Mouse (Mus musculus) intestine, embryonic 15.5 days (tissue): ENCODE data around the gene Mycbp2. TPM values are rescaled to one million over a fixed set of nuclear protein-coding genes. Genes with fewer than 3 reads are reported as not detected.

Experiments
- ATAC-seq: fragments of 200-750 bp; cut with Nextera tagmentation; 2 replicates; pipeline ENCODE4 v1.8.0; 2017; ENCODE audit warnings: moderate TSS enrichment, moderate library complexity
- H3K27ac ChIP-seq: fragments of 300-500 bp; sonication (generic); 2 replicates; pipeline ENCODE4 v1.5.1; 2015; ENCODE audit warnings: mild to moderate bottlenecking, inconsistent platforms
- H3K27me3 ChIP-seq: fragments of 300-500 bp; sonication (generic); replicated peaks from 2 replicates; pipeline ENCODE4 v1.6.1; 2015; ENCODE audit warnings: inconsistent platforms
- H3K36me3 ChIP-seq: fragments of 300-500 bp; sonication (generic); 2 replicates; pipeline ENCODE4 v1.6.1; 2015; ENCODE audit warnings: inconsistent platforms
- H3K4me1 ChIP-seq: fragments of 300-500 bp; sonication (generic); replicated peaks from 2 replicates; pipeline ENCODE4 v1.6.1; 2015; ENCODE audit warnings: inconsistent platforms
- H3K4me2 ChIP-seq: fragments of 300-500 bp; sonication (generic); replicated peaks from 2 replicates; pipeline ENCODE4 v1.6.1; 2015; ENCODE audit warnings: mild to moderate bottlenecking, inconsistent platforms
- H3K4me3 ChIP-seq: fragments of 300-500 bp; sonication (generic); replicated peaks from 2 replicates; pipeline ENCODE4 v1.5.1; 2015; ENCODE audit warnings: inconsistent platforms
- H3K9ac ChIP-seq: fragments of 300-500 bp; sonication (generic); 2 replicates; pipeline ENCODE4 v1.6.1; 2015; ENCODE audit warnings: inconsistent platforms
- H3K9me3 ChIP-seq: fragments of 300-500 bp; sonication (generic); 2 replicates; pipeline ENCODE4 v1.6.1; 2016; ENCODE audit warnings: inconsistent platforms
- WGBS: fragments of 180-500 bp; shearing (Covaris S2); methylation state at CpG from one replicate; pipeline ENCODE4 v1.1.7; 2015; 5-methylcytosine and 5-hydroxymethylcytosine counted together
- polyA plus RNA-seq: library from polyadenylated mRNA; unstranded; fragments of >200 nt; fragmentation: Nextera tagmentation; extraction: Ambion mirVana; gene quantifications from 2 replicates; pipeline ENCODE4 v1.2.1, GENCODE M21; 2015

The Mycbp2 gene
- polyA plus RNA-seq, 1 experiment from 2014 or later: 16.9 TPM

DNA sequence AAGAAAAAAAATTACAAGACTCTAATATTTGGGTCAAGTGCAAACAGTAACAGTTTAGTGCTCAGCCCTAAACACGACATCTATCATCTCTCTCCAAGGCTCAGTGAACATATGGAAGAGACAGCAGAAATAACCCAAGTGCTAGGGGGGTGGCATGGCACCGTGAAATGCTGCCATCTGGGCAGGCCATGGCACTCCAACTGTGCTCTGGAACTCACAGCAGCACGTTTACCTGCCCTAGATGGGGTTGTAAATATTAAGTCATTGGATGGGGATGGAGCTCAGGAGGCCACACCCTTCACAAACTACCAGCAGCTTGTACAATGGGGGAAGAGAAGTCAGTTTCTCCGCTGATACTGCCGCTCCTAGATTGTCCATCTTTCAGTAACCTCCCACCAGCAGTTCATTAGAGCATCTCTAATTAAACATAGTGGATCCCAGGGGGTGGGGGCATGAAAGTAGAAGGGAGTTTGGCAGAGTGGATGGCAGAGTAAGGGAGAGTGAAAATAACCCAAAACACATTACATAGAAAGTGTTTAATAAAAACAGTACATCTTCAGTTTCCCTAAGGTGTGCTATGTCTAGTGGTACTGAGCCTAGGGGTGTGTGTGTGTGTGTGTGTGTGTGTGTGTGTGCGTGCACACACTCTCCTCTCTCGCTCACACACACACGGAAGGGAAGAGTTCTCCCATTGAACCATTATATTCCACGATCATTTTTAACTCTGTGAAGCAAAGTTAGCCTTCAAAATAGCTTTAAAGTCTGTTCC lies 267.2 kb downstream of the Mycbp2 start:
- H3K27me3 ChIP-seq: no peaks in the 10 kb centered on the region
- no peak overlapping the region for H3K4me2 ChIP-seq
- H3K27ac ChIP-seq: no peak overlapping the region
- no peaks in the 10 kb centered on the region for H3K9me3 ChIP-seq
- H3K36me3 ChIP-seq: peaks cover 9% of the 10 kb centered on the region
- ATAC-seq: peak; percentile 41
- WGBS: 83% methylated on average over 9 of the region's 9 CpGs
- no peak overlapping the region for H3K9ac ChIP-seq
- no peaks in the 10 kb centered on the region for H3K4me1 ChIP-seq
- H3K4me3 ChIP-seq: no peak overlapping the region

DNA sequence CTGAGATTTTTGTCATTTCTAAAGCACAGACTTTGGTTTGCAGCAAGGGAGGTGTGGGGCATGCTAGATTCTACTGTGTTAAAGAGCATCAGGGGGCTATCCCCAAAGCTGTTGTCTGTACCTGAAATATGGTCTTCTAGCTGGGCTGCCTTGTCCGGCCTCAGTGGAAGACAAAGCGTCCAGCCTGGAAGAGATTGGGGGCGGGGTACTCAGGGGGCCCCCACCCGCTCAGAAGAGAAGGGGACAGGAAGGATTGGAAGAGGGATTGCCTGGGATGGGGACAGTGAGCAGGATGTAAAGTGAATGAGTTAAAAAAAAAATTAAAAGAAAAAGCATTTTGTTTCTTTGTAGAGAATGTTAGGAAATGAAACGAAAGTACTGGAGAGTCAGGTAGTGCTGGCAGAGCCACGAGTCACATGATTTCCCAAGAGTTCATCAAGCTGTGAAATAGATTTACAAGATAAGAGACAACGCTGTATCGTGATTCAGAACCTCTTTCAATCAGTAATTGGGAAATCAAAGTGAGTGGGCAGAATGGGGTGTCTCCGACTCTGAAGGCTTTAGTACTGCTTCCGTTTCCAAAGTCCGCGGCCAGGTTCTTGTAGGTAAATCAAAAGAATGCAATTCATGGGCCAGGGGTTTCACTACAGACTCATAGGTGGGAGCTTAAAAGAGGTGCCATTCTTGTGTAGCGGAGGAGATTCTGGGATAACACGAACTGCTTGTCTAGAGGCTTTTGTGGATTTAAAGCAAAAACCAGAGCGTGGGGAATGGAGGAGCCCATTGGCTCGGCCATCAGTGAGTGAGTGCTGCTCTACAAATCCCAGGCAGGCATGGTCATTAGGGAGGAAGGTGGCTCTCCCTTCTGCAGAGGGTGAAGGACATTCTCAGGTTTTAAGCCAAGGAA lies 268.4 kb downstream of the Mycbp2 start:
- H3K4me1 ChIP-seq: no peaks in the 10 kb centered on the region
- H3K4me3 ChIP-seq: no peak overlapping the region
- WGBS: 86% methylated on average over 16 of the region's 16 CpGs
- no peak for ATAC-seq
- no peak overlapping the region for H3K9ac ChIP-seq
- no peaks in the 10 kb centered on the region for H3K9me3 ChIP-seq
- no peaks in the 10 kb centered on the region for H3K27me3 ChIP-seq
- H3K27ac ChIP-seq: no peak overlapping the region
- peaks cover 9% of the 10 kb centered on the region for H3K36me3 ChIP-seq
- no peak overlapping the region for H3K4me2 ChIP-seq

DNA sequence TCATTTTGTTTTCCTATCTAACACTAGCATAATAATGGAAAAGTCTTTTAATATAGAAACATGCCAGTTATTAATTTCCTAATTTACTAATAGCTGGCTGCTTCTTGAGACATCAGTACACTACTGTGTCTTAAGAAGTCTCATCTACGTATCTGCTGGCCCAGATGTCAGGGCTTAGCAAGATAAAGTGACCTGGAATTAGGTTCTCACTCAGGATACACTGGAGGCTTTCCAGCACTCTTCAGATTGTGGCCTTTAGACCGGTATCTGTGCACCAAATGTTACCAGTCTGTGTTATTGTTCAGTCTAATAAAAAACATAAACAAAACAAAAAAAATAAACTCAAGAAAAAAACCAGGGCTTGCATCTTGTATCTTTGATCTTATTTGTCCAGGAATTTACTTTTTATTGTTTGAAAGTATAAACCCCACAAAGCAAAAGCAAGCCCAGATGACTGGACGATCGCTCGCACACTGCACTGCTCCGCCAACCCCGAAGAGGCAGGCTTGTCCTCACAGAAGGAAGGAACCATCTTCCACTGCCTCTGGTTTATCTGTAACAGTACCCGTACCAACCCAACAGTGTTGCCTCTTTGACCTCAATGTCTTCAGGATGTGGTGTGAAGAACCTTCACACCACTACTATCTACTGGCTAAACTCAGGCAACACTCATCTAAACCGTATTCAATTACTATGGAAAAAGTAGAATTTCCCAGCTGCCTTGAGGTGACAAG lies 269.2 kb downstream of the Mycbp2 start:
- Histone ChIP-seq H3K4me3 (no peak overlapping the region), H3K9ac (no peak overlapping the region)
- 90% methylated on average over 9 of the region's 9 CpGs for WGBS

DNA sequence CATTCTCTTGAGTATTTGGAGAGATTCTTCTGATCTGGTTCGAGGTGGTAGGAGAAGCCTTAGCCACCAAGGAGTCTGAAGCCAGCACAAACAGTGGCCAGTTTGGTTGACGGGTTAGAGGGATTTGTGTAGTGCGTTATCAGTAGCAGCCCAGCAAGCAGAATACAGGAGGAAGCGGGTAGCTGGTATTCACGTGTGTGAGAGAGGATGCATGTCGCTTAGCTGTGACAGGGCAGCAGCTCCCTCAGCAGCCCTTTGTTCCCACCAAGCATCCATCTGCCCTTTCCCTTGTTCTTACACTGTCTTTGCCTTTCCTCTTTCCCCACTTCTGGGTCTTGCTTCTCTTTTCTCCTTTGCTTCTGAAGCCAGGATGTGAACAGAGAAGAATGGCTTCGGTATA lies 271.4 kb downstream of the Mycbp2 start:
- H3K27ac ChIP-seq: no peak overlapping the region
- no peak overlapping the region for H3K4me3 ChIP-seq
- 0 out of 2 replicates have a peak, but pooled peaks cover 3% of the 10 kb centered on the region for H3K4me1 ChIP-seq
- no peak overlapping the region for H3K9ac ChIP-seq
- 89% methylated on average over 7 of the region's 7 CpGs for WGBS
- H3K9me3 ChIP-seq: no peaks in the 10 kb centered on the region
- H3K4me2 ChIP-seq: no peak overlapping the region
- no peak for ATAC-seq
- H3K36me3 ChIP-seq: peaks cover 5% of the 10 kb centered on the region
- no peaks in the 10 kb centered on the region for H3K27me3 ChIP-seq

More for the DNA sequence above, 269.2 kb downstream of the Mycbp2 start:
- ATAC-seq: no peak
- Histone ChIP-seq H3K4me2 (no peak overlapping the region), H3K27me3 (no peaks in the 10 kb centered on the region), H3K36me3 (peaks cover 5% of the 10 kb centered on the region), H3K27ac (no peak overlapping the region), H3K4me1 (no peaks in the 10 kb centered on the region), H3K9me3 (no peaks in the 10 kb centered on the region)

DNA sequence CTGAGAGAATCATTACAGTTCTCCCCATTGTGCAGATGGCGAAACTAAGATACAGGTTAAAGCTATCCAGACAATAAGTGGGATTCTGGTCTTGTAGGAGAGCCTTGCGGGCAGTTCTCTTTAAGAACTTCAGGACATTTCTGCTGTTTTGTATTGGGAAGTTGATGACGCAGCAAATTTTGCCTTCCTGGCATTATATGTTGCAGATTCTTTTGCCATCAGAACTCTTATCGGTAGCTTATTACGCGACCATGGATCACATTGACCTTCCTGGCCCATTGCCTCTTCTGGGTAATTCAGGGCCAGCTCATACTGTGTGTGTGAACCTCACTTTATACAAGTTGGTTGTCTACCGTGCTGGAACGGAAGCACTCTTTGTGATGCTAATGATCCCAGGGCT lies 272.8 kb downstream of the Mycbp2 start:
- Histone ChIP-seq H3K9me3 (no peaks in the 10 kb centered on the region), H3K27me3 (no peaks in the 10 kb centered on the region), H3K4me1 (0 out of 2 replicates have a peak, but pooled peaks cover 3% of the 10 kb centered on the region), H3K9ac (no peak overlapping the region), H3K27ac (no peak overlapping the region), H3K4me3 (no peak overlapping the region), H3K36me3 (peaks cover 3% of the 10 kb centered on the region), H3K4me2 (no peak overlapping the region)
- ATAC-seq: no peak
- WGBS: 95% methylated on average over 8 of the region's 8 CpGs

DNA sequence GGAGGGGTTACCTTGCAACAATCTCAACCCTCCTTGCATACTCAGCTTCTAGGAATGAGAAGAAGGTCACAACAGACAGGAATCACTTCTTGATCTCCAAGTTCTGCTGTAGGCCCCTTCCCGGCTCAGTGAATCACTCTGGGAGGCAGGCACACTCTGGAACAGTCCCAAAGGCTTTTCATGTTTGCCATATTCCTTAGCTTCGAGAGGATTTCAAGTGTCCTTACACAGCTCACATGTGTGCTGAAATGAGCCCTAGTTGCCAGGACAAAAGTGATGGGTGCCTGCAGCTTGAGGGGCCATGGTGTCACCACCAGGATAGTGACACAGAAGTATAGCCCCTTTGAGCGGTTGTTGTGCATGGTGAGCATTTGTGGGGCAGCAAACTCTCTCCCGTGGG lies 273.9 kb downstream of the Mycbp2 start:
- no peak overlapping the region for H3K9ac ChIP-seq
- peaks cover 3% of the 10 kb centered on the region for H3K36me3 ChIP-seq
- no peaks in the 10 kb centered on the region for H3K9me3 ChIP-seq
- no peak for ATAC-seq
- no peaks in the 10 kb centered on the region for H3K27me3 ChIP-seq
- 0 out of 2 replicates have a peak, but pooled peaks cover 3% of the 10 kb centered on the region for H3K4me1 ChIP-seq
- no peak overlapping the region for H3K4me3 ChIP-seq
- no peak overlapping the region for H3K4me2 ChIP-seq
- no peak overlapping the region for H3K27ac ChIP-seq
- WGBS: 83% methylated on average over 4 of the region's 4 CpGs

DNA sequence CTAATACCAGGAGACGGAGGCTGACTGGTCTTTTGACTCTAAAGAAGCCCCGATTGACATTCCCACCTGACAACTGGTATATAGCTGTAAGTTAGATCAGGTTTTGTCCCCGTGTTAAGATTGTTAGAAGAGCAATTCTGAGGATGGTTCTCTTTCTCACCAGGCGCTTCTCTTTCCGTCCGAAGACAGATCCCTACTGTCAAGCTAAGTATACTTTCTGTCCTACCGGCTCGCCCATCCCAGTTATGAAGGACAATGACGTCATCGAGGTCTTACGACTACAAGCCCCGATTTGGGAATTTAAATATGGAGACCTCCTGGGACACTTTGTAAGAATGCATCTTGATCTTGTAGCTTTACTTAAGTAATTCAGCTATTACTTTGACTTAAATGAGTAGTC lies 275.1 kb downstream of the Mycbp2 start:
- no peak for ATAC-seq
- 88% methylated on average over 12 of the region's 12 CpGs for WGBS
- Histone ChIP-seq H3K27me3 (no peaks in the 10 kb centered on the region), H3K4me2 (no peak overlapping the region), H3K27ac (no peak overlapping the region), H3K4me1 (0 out of 2 replicates have a peak, but pooled peaks cover 3% of the 10 kb centered on the region), H3K9me3 (no peaks in the 10 kb centered on the region), H3K4me3 (no peak overlapping the region), H3K9ac (no peak overlapping the region), H3K36me3 (peaks cover 3% of the 10 kb centered on the region)

DNA sequence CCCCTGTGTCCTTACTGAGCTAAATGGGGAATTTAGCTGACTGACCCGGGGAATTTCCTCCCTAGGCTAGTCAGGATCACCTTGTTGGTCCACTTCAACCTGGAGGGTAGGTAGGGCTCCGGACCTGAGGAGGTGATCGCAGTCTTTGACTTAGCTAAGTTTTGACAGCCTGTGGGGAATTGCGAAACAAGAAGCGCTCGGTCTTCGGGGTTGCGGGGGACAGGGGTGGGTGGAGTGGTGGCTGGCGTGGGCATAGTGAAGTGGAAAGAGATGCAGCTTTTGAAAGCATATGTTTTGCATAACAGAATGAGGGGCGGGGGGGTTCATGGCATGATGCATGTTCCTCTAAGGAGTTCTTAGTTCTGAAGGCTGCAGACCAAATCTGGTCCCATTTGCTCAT lies 275.8 kb downstream of the Mycbp2 start:
- H3K27ac ChIP-seq: peak overlapping the region; percentile 89

DNA sequence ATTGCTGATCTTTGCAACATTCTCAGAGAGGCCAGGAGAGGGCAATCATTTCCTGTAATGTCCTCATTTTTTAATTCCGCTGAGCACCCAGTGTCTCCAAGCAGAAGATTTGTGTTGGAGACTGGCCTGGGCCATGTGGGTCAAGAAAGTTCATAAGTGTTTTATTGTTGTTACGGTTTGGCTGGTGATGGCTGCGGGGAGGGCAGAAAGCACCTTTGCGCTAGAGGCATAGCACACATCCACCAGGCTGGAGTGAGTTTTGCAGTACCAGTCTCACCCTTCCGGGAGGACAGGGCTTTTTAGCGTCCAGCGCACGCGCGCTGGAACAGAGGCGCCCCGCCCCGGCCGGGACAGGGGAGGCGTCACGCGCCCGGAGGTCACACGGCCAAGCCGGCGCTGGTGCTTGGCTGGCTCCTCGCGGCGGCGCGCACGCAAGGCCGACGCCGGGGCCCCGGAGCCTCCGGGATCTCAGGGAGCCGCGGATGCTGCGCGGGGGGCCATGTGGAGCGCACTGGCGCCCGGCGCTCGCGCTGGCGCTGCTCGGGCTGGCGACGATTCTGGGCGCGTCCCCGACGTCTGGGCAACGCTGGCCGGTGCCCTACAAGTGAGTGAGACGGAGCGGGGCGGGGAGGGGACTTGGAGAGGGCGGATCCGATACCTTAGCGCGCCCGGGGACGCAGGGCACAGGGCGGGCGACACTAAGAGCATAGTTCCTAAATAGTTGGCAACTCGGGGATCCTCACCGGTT lies 276.6 kb downstream of the Mycbp2 start, which contains the start of gene Cln5:
Gene Cln5 (plus strand): TSS at position 353 of the 748 bp plus-strand sequence.
- Histone ChIP-seq H3K4me3 (peak within 1 kb of the TSS; percentile 73), H3K9ac (peak within 1 kb of the TSS; percentile 63), H3K4me1 (0 out of 2 replicates have a peak, but pooled peaks cover 3% of the 10 kb centered on the region), H3K4me2 (peak within 1 kb of the TSS; percentile 88), H3K36me3 (no peaks in the 10 kb centered on the region; the same call in none of the 2 replicates), H3K27me3 (no peaks in the 10 kb centered on the region), H3K27ac (peak within 1 kb of the TSS; percentile 89), H3K9me3 (no peaks in the 10 kb centered on the region)
- ATAC-seq: peak; percentile 99
- WGBS: under 1% methylated on average over 65 of the region's 65 CpGs

More for the DNA sequence above, 275.8 kb downstream of the Mycbp2 start:
- Histone ChIP-seq H3K9ac (peak overlapping the region; percentile 63), H3K36me3 (peaks cover 3% of the 10 kb centered on the region), H3K27me3 (no peaks in the 10 kb centered on the region), H3K9me3 (no peaks in the 10 kb centered on the region), H3K4me1 (0 out of 2 replicates have a peak, but pooled peaks cover 3% of the 10 kb centered on the region), H3K4me3 (peak overlapping the region; percentile 73), H3K4me2 (peak overlapping the region; percentile 88)
- ATAC-seq: peak; percentile 2; the same call in 1 of the 2 replicates
- WGBS: 2% methylated on average over 10 of the region's 10 CpGs

DNA sequence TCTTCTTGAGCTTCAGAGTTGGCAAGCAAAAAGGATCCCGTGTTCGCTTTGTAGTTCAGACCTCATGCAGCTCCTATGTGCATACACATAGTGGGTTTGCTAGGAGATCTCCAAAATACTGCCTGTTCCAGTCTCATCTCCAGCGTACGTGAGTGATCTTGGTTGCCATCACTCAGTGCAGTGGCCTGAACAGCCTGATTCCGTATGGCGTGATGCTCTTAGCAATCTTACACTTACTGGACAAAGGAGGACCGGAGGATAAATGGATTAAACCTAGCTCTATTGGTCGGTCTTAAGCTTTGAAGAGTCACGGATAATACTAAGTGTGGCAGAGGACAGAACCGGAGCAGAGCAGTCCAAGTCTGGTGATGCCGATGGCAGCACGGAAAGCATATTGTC lies 277.1 kb downstream of the Mycbp2 start:
- no peak for ATAC-seq
- Histone ChIP-seq H3K9me3 (no peaks in the 10 kb centered on the region), H3K4me3 (peak overlapping the region; percentile 73), H3K9ac (peak overlapping the region; percentile 46), H3K36me3 (no peaks in the 10 kb centered on the region; the same call in none of the 2 replicates), H3K4me2 (peak overlapping the region; percentile 88), H3K27me3 (no peaks in the 10 kb centered on the region), H3K27ac (peak overlapping the region; percentile 89), H3K4me1 (0 out of 2 replicates have a peak, but pooled peaks cover 3% of the 10 kb centered on the region)
- 17% methylated on average over 12 of the region's 12 CpGs for WGBS
